Mouse (Mus musculus) hindbrain, embryonic 11.5 days (tissue): ENCODE data around the gene Atp5d. TPM values are rescaled to one million over a fixed set of nuclear protein-coding genes. Genes with fewer than 3 reads are reported as not detected.

Experiments
- ATAC-seq: fragments of 200-750 bp; cut with Nextera tagmentation; 2 replicates; pipeline ENCODE4 v1.8.0; 2017; ENCODE audit warnings: mild to moderate bottlenecking, moderate TSS enrichment, moderate library complexity; ENCODE audit not compliant: low FRiP score
- DNase-seq: peaks from one replicate; pipeline ENCODE4 v3.0.0-alpha.2; 2015; ENCODE audit warnings: low spot score
- H3K27ac ChIP-seq: fragments of 300-500 bp; sonication (generic); 2 replicates; pipeline ENCODE4 v1.5.1; 2014; ENCODE audit warnings: mild to moderate bottlenecking, low read depth, low read length
- H3K27me3 ChIP-seq: fragments of 300-500 bp; sonication (generic); 2 replicates; pipeline ENCODE4 v1.6.1; 2014; ENCODE audit warnings: mild to moderate bottlenecking, low read length, moderate library complexity, mixed read lengths; ENCODE audit not compliant: control insufficient read depth, insufficient read depth
- H3K36me3 ChIP-seq: fragments of 300-500 bp; sonication (generic); 2 replicates; pipeline ENCODE4 v1.6.1; 2014; ENCODE audit warnings: mild to moderate bottlenecking, low read length, moderate library complexity, mixed read lengths; ENCODE audit not compliant: control insufficient read depth, insufficient read depth
- H3K4me1 ChIP-seq: fragments of 300-500 bp; sonication (generic); replicated peaks from 2 replicates; pipeline ENCODE4 v1.6.1; 2014; ENCODE audit warnings: low read length, mixed read lengths; ENCODE audit not compliant: control insufficient read depth, insufficient read depth
- H3K4me2 ChIP-seq: fragments of 300-500 bp; sonication (generic); replicated peaks from 2 replicates; pipeline ENCODE4 v1.6.1; 2014; ENCODE audit warnings: mild to moderate bottlenecking, low read depth, low read length
- H3K4me3 ChIP-seq: fragments of 300-500 bp; sonication (generic); 2 replicates; pipeline ENCODE4 v1.5.1; 2014; ENCODE audit warnings: low read depth, low read length
- H3K9ac ChIP-seq: fragments of 300-500 bp; sonication (generic); 2 replicates; pipeline ENCODE4 v1.6.1; 2014; ENCODE audit warnings: low read depth, low read length
- H3K9me3 ChIP-seq: fragments of 300-500 bp; sonication (generic); 2 replicates; pipeline ENCODE4 v1.6.1; 2016; ENCODE audit warnings: low read length; ENCODE audit not compliant: control insufficient read depth
- WGBS: fragments of 180-500 bp; shearing (Covaris S2); extraction: QIAGEN DNeasy Blood & Tissue Kit; methylation state at CpG from one replicate; pipeline ENCODE4 v1.1.7; 2014; 5-methylcytosine and 5-hydroxymethylcytosine counted together
- polyA plus RNA-seq: library from polyadenylated mRNA; unstranded; fragments of >200 nt; fragmentation: Nextera tagmentation; extraction: Ambion mirVana; gene quantifications from 2 replicates; pipeline ENCODE4 v1.2.1, GENCODE M21; 2014

Atp5d gene
- polyA plus RNA-seq, 1 experiment from 2014 or later = 371 TPM

- no peak overlapping the region for H3K9ac ChIP-seq
- 94% methylated on average over 7 of the region's 7 CpGs for WGBS
- no peak overlapping the region for H3K4me2 ChIP-seq
- peaks cover 13% of the 10 kb centered on the region for H3K4me1 ChIP-seq
- H3K36me3 ChIP-seq = peaks cover 17% of the 10 kb centered on the region
- ATAC-seq (no peak), DNase-seq (no peak)
- no peaks in the 10 kb centered on the region for H3K27me3 ChIP-seq
- no peaks in the 10 kb centered on the region for H3K9me3 ChIP-seq
- no peak overlapping the region for H3K4me3 ChIP-seq
- no peak overlapping the region for H3K27ac ChIP-seq
These were observed 31.2 kb downstream of the Atp5d start for GRCm38 (mm10) chr10:80169651-80170050.

GRCm38 (mm10) chr10:80170052-80170451, 31.6 kb downstream of the Atp5d start:
- Histone ChIP-seq H3K27me3 (no peaks in the 10 kb centered on the region), H3K9ac (no peak overlapping the region), H3K4me2 (no peak overlapping the region), H3K36me3 (peaks cover 17% of the 10 kb centered on the region), H3K4me1 (peaks cover 11% of the 10 kb centered on the region), H3K9me3 (no peaks in the 10 kb centered on the region), H3K4me3 (no peak overlapping the region), H3K27ac (no peak overlapping the region)
- 96% methylated on average over 16 of the region's 16 CpGs for WGBS
- DNase-seq = no peak
- ATAC-seq = no peak

- Histone ChIP-seq H3K4me3 (no peak overlapping the region), H3K4me2 (no peak overlapping the region), H3K4me1 (peaks cover 8% of the 10 kb centered on the region; the same call in 1 of the 2 replicates), H3K9ac (no peak overlapping the region), H3K27me3 (no peaks in the 10 kb centered on the region), H3K9me3 (no peaks in the 10 kb centered on the region), H3K36me3 (peaks cover 17% of the 10 kb centered on the region), H3K27ac (no peak overlapping the region)
- WGBS = 97% methylated on average over 19 of the region's 19 CpGs
- ATAC-seq (no peak), DNase-seq (no peak)
These were observed 32.2 kb downstream of the Atp5d start for GRCm38 (mm10) chr10:80170601-80171021.

GRCm38 (mm10) chr10:80171252-80171651, 32.8 kb downstream of the Atp5d start:
- ATAC-seq (no peak), DNase-seq (no peak)
- Histone ChIP-seq H3K27me3 (no peaks in the 10 kb centered on the region), H3K4me2 (0 out of 2 replicates have a peak overlapping the region, but pooled peaks have one; percentile 7), H3K9ac (no peak overlapping the region), H3K27ac (peak overlapping the region; percentile 86; the same call in 1 of the 2 replicates), H3K36me3 (peaks cover 17% of the 10 kb centered on the region), H3K4me3 (no peak overlapping the region), H3K9me3 (no peaks in the 10 kb centered on the region), H3K4me1 (peaks cover 8% of the 10 kb centered on the region; the same call in 1 of the 2 replicates)
- WGBS = 86% methylated on average over 15 of the region's 15 CpGs

- peaks cover 6% of the 10 kb centered on the region; the same call in 1 of the 2 replicates for H3K4me1 ChIP-seq
- DNase-seq = peak; percentile 25
- H3K9ac ChIP-seq = peak overlapping the region; percentile 52; the same call in 1 of the 2 replicates
- H3K4me3 ChIP-seq = peak overlapping the region; percentile 50
- no peak for ATAC-seq
- peak overlapping the region; percentile 86 for H3K27ac ChIP-seq
- WGBS = 83% methylated on average over 44 of the region's 45 CpGs
- H3K27me3 ChIP-seq = no peaks in the 10 kb centered on the region
- peaks cover 17% of the 10 kb centered on the region for H3K36me3 ChIP-seq
- H3K9me3 ChIP-seq = no peaks in the 10 kb centered on the region
- peak overlapping the region; percentile 67 for H3K4me2 ChIP-seq
These were observed 33.5 kb downstream of the Atp5d start for GRCm38 (mm10) chr10:80171760-80172526.

GRCm38 (mm10) chr10:80172527-80173292, 34.3 kb downstream of the Atp5d start, which contains the start of gene 1600002K03Rik:
1600002K03Rik (plus strand) TSS chr10:80172944.
- Histone ChIP-seq H3K27ac (peak within 1 kb of the TSS; percentile 86), H3K27me3 (no peaks in the 10 kb centered on the region), H3K4me2 (peak within 1 kb of the TSS; percentile 67), H3K9me3 (no peaks in the 10 kb centered on the region), H3K9ac (peak within 1 kb of the TSS; percentile 52), H3K4me3 (peak within 1 kb of the TSS; percentile 50), H3K36me3 (peaks cover 17% of the 10 kb centered on the region), H3K4me1 (peaks cover 6% of the 10 kb centered on the region; the same call in 1 of the 2 replicates)
- 9% methylated on average over 35 of the region's 35 CpGs for WGBS
- ATAC-seq (peak; percentile 74), DNase-seq (peak; percentile 91)

GRCm38 (mm10) chr10:80173358-80173757, 34.9 kb downstream of the Atp5d start:
- ATAC-seq (no peak), DNase-seq (no peak)
- peak overlapping the region; percentile 50 for H3K4me3 ChIP-seq
- H3K27me3 ChIP-seq = no peaks in the 10 kb centered on the region
- H3K4me1 ChIP-seq = peaks cover 9% of the 10 kb centered on the region; the same call in 1 of the 2 replicates
- 0 out of 2 replicates have a peak overlapping the region, but pooled peaks have one; percentile 54 for H3K27ac ChIP-seq
- WGBS = 11% methylated on average over 11 of the region's 11 CpGs
- H3K4me2 ChIP-seq = peak overlapping the region; percentile 67
- no peaks in the 10 kb centered on the region for H3K9me3 ChIP-seq
- peak overlapping the region; percentile 21 for H3K9ac ChIP-seq
- H3K36me3 ChIP-seq = peaks cover 17% of the 10 kb centered on the region

GRCm38 (mm10) chr10:80173955-80174640, 35.7 kb downstream of the Atp5d start:
- WGBS = 90% methylated on average over 10 of the region's 10 CpGs
- Histone ChIP-seq H3K4me1 (peaks cover 9% of the 10 kb centered on the region; the same call in 1 of the 2 replicates), H3K27ac (no peak overlapping the region), H3K4me3 (no peak overlapping the region), H3K9ac (no peak overlapping the region), H3K36me3 (peaks cover 17% of the 10 kb centered on the region), H3K27me3 (no peaks in the 10 kb centered on the region), H3K4me2 (no peak overlapping the region), H3K9me3 (no peaks in the 10 kb centered on the region)
- no peak for DNase-seq
- ATAC-seq = no peak
